Mouse (Mus musculus): ENCODE measurements around the gene Setd2. TPM values are rescaled to one million over a fixed set of nuclear protein-coding genes. Genes with fewer than 3 reads are reported as not detected.
A peak's percentile ranks its signal among the peaks of the same experiment; 100 is the strongest.

Gene Setd2
- polyA plus RNA-seq, 1 experiment from 2014 or later, result 36.2 TPM

DNA sequence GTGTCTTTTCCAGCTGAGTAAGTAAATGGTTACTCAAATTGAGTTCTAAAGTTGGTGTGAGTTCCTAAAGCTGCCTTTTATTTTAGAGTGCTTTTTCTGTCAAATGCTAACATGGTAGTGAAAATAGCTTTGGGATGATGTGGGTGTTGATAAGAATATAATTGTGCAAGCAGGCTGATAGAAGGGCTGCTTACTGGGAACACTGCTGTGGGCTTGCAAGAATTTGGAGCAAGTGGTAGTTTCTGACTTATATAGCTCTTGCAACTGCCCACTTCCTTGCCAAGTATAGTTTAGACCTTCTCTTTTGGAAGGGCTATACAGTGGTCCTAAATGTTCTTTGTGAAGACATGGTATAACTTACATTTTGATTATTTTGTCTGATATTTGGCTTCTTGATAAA is 6.1 kb downstream of the Setd2 start:
- Histone ChIP-seq H3K9me3 (replicated peaks) (no peaks in the 10 kb centered on the region), H3K27me3 (no peaks in the 10 kb centered on the region), H3K9ac (no peak overlapping the region), H3K4me2 (no peak overlapping the region), H3K36me3 (peaks cover 12% of the 10 kb centered on the region), H3K4me3 (replicated peaks) (no peak overlapping the region), H3K4me1 (peaks cover 25% of the 10 kb centered on the region), H3K27ac (no peak overlapping the region)
- no peak for ATAC-seq (replicated peaks; ENCODE audit: low FRiP score)

GRCm38 (mm10) chr9:110541988-110542387 is 9.6 kb downstream of the Setd2 start:
- no peaks in the 10 kb centered on the region for H3K27me3 ChIP-seq
- no peak overlapping the region for H3K4me3 ChIP-seq (replicated peaks)
- no peak overlapping the region for H3K4me2 ChIP-seq
- 79% methylated on average over 4 of the region's 4 CpGs for WGBS
- no peaks in the 10 kb centered on the region for H3K9me3 ChIP-seq (replicated peaks)
- 0 out of 2 replicates have a peak, but pooled peaks cover 2% of the 10 kb centered on the region for H3K4me1 ChIP-seq
- H3K27ac ChIP-seq, result no peak overlapping the region
- ATAC-seq (replicated peaks; ENCODE audit: low FRiP score), result no peak
- peaks cover 4% of the 10 kb centered on the region for H3K36me3 ChIP-seq
- H3K9ac ChIP-seq, result no peak overlapping the region

- Histone ChIP-seq H3K4me2 (no peak overlapping the region), H3K36me3 (peaks cover 60% of the 10 kb centered on the region), H3K4me3 (replicated peaks) (no peak overlapping the region), H3K9ac (no peak overlapping the region), H3K4me1 (no peaks in the 10 kb centered on the region), H3K9me3 (replicated peaks) (no peaks in the 10 kb centered on the region), H3K27ac (no peak overlapping the region), H3K27me3 (no peaks in the 10 kb centered on the region)
- ATAC-seq (replicated peaks; ENCODE audit: low FRiP score), result no peak
- WGBS, result 97% methylated on average over 19 of the region's 19 CpGs
Observed at GRCm38 (mm10) chr9:110548261-110548660, 15.9 kb downstream of the Setd2 start.

GRCm38 (mm10) chr9:110568309-110568708 is 35.9 kb downstream of the Setd2 start:
- no peaks in the 10 kb centered on the region for H3K27me3 ChIP-seq
- ATAC-seq (replicated peaks; ENCODE audit: low FRiP score), result no peak
- H3K9me3 ChIP-seq (replicated peaks), result no peaks in the 10 kb centered on the region
- H3K27ac ChIP-seq, result no peak overlapping the region
- H3K4me3 ChIP-seq (replicated peaks), result no peak overlapping the region
- H3K36me3 ChIP-seq, result peaks cover 85% of the 10 kb centered on the region
- H3K4me2 ChIP-seq, result no peak overlapping the region
- H3K9ac ChIP-seq, result no peak overlapping the region
- H3K4me1 ChIP-seq, result no peaks in the 10 kb centered on the region

DNA sequence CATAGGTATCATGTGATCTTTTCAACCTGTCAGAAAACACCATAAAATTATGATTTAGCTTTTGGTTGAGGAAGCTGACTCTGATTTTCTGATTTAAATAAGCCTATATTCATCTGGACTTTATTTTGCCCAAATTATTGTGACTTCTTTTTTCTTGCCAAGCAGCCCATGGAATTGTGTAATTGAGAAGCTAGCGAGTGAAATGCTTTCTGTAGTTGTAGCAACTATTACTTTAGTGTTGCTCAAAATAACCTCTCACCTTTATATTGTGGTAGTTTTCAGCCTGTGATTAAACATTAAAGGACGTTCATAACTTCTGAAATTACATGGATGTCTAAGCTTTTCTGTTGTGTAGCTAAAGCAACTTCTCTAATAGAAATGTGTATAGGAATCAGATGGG is 49.8 kb downstream of the Setd2 start:
- no peak for ATAC-seq (replicated peaks; ENCODE audit: low FRiP score)
- Histone ChIP-seq H3K27ac (no peak overlapping the region), H3K9me3 (replicated peaks) (no peaks in the 10 kb centered on the region), H3K4me2 (no peak overlapping the region), H3K27me3 (no peaks in the 10 kb centered on the region), H3K36me3 (peaks cover 57% of the 10 kb centered on the region), H3K4me1 (no peaks in the 10 kb centered on the region), H3K4me3 (replicated peaks) (no peak overlapping the region), H3K9ac (no peak overlapping the region)
- 86% methylated on average over 2 of the region's 2 CpGs for WGBS

- Histone ChIP-seq H3K27ac (no peak overlapping the region), H3K27me3 (no peaks in the 10 kb centered on the region), H3K4me2 (no peak overlapping the region), H3K4me1 (no peaks in the 10 kb centered on the region), H3K9ac (no peak overlapping the region), H3K4me3 (replicated peaks) (no peak overlapping the region), H3K9me3 (replicated peaks) (no peaks in the 10 kb centered on the region), H3K36me3 (peaks cover 53% of the 10 kb centered on the region)
- WGBS, result 93% methylated on average over 1 of the region's 1 CpGs
- no peak for ATAC-seq (replicated peaks; ENCODE audit: low FRiP score)
Observed at GRCm38 (mm10) chr9:110583521-110583920, 51.1 kb downstream of the Setd2 start.

- Histone ChIP-seq H3K4me3 (replicated peaks) (no peak overlapping the region), H3K27me3 (no peaks in the 10 kb centered on the region), H3K9me3 (replicated peaks) (no peaks in the 10 kb centered on the region), H3K27ac (no peak overlapping the region), H3K9ac (no peak overlapping the region), H3K36me3 (peaks cover 91% of the 10 kb centered on the region), H3K4me1 (no peaks in the 10 kb centered on the region), H3K4me2 (no peak overlapping the region)
- ATAC-seq (replicated peaks; ENCODE audit: low FRiP score), result no peak
- 87% methylated on average over 3 of the region's 3 CpGs for WGBS
Observed at GRCm38 (mm10) chr9:110611471-110611870, 79.1 kb downstream of the Setd2 start.

- Histone ChIP-seq H3K9ac (no peak overlapping the region), H3K9me3 (replicated peaks) (no peaks in the 10 kb centered on the region), H3K4me2 (no peak overlapping the region), H3K36me3 (peaks cover 91% of the 10 kb centered on the region), H3K4me1 (no peaks in the 10 kb centered on the region), H3K27me3 (no peaks in the 10 kb centered on the region), H3K27ac (peak overlapping the region; percentile 3; the same call in 1 of the 2 replicates), H3K4me3 (replicated peaks) (no peak overlapping the region)
- no peak for ATAC-seq (replicated peaks; ENCODE audit: low FRiP score)
- WGBS, result 68% methylated on average over 3 of the region's 3 CpGs
Observed at GRCm38 (mm10) chr9:110617081-110617480, 84.7 kb downstream of the Setd2 start.

- Histone ChIP-seq H3K9me3 (replicated peaks) (no peaks in the 10 kb centered on the region), H3K9ac (no peak overlapping the region), H3K27me3 (no peaks in the 10 kb centered on the region), H3K4me2 (no peak overlapping the region), H3K4me1 (peaks cover 28% of the 10 kb centered on the region), H3K36me3 (peaks cover 69% of the 10 kb centered on the region), H3K4me3 (replicated peaks) (no peak overlapping the region), H3K27ac (no peak overlapping the region)
- 95% methylated on average over 7 of the region's 7 CpGs for WGBS
- ATAC-seq (replicated peaks; ENCODE audit: low FRiP score), result no peak
Observed at GRCm38 (mm10) chr9:110620180-110620579, 87.8 kb downstream of the Setd2 start.

GRCm38 (mm10) chr9:110620685-110621084 is 88.3 kb downstream of the Setd2 start:
- H3K4me3 ChIP-seq (replicated peaks), result no peak overlapping the region
- no peaks in the 10 kb centered on the region for H3K27me3 ChIP-seq
- no peaks in the 10 kb centered on the region for H3K9me3 ChIP-seq (replicated peaks)
- no peak overlapping the region for H3K9ac ChIP-seq
- WGBS, result 92% methylated on average over 7 of the region's 7 CpGs
- H3K36me3 ChIP-seq, result peaks cover 64% of the 10 kb centered on the region
- peaks cover 33% of the 10 kb centered on the region for H3K4me1 ChIP-seq
- ATAC-seq (replicated peaks; ENCODE audit: low FRiP score), result no peak
- no peak overlapping the region for H3K4me2 ChIP-seq
- H3K27ac ChIP-seq, result no peak overlapping the region

GRCm38 (mm10) chr9:110622621-110623219 is 90.3 kb downstream of the Setd2 start:
- H3K9ac ChIP-seq, result no peak overlapping the region
- peaks cover 62% of the 10 kb centered on the region for H3K36me3 ChIP-seq
- no peak for ATAC-seq (replicated peaks; ENCODE audit: low FRiP score)
- H3K27me3 ChIP-seq, result no peaks in the 10 kb centered on the region
- WGBS, result 81% methylated on average over 12 of the region's 12 CpGs
- H3K4me3 ChIP-seq (replicated peaks), result no peak overlapping the region
- no peaks in the 10 kb centered on the region for H3K9me3 ChIP-seq (replicated peaks)
- H3K4me1 ChIP-seq, result peaks cover 33% of the 10 kb centered on the region
- peak overlapping the region; percentile 85; the same call in 1 of the 2 replicates for H3K4me2 ChIP-seq
- H3K27ac ChIP-seq, result peak overlapping the region; percentile 16; the same call in 1 of the 2 replicates

DNA sequence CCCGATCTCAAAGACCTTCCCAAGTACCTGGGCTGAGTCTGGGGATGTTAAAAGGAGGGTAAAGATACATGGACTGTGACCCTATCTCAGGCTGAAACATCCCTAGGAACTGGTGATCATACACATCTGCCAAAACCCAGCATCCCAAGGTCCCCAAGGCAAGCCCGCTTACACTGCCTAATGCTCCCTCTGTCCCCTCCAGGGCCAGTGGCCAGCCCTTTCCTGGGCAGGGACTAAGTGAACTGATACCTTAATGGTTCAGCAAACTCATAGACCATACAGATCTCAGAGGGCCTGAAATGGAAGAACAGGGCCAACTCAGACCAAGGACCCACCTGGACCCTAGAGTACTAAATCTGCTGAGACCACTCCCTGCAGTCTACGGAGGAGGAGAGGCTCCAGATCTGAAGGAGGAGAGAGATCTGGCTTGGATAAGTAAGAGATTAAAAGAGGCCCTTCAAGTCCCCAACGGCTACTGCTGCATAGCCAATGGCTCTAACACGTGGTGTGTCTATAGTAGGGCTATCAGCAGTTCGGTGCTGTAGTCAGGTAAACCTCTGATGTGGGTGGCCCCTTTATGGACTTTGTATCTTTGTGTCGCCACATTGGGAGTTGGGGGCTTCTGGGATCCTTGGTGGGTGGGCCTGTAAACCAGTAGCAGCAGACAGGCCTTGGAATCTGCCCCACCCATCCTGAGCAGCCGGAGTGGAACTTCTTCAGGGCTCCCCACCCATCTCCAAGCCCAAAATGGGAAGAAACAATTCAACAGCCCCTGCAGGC is 91.2 kb downstream of the Setd2 start:
- H3K9ac ChIP-seq, result peak overlapping the region; percentile 48
- ATAC-seq (replicated peaks; ENCODE audit: low FRiP score), result no peak
- peaks cover 33% of the 10 kb centered on the region for H3K4me1 ChIP-seq
- H3K36me3 ChIP-seq, result peaks cover 62% of the 10 kb centered on the region
- H3K27ac ChIP-seq, result peak overlapping the region; percentile 95
- H3K27me3 ChIP-seq, result no peaks in the 10 kb centered on the region
- WGBS, result 19% methylated on average over 8 of the region's 8 CpGs
- H3K9me3 ChIP-seq (replicated peaks), result no peaks in the 10 kb centered on the region
- peak overlapping the region; percentile 85 for H3K4me2 ChIP-seq
- peak overlapping the region; percentile 52 for H3K4me3 ChIP-seq (replicated peaks)
